Mouse (Mus musculus): ENCODE data around the gene Lgr5. TPM values are rescaled to one million over a fixed set of nuclear protein-coding genes. Genes with fewer than 3 reads are reported as not detected.

Lgr5 gene
- polyA plus RNA-seq, 1 experiment: 0.95 TPM

DNA sequence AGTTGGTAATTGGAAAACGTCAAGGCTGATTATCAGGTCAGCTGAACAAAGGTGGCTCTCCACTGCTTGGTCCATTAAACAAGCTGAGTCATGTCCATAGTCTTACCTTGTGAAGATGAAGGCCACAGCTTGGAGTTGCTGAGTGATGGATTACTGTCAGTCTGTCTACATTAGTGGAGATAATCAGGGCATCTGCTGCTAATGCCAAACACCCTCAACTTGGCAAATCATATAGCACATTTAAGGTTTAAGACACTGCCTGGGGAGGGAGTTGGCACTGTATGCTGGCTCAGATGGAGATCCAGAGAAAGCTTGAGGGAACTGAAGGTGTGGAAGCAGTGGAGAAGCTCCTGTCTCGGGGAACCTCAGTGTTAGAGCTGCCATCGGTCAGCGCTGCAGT, 150.3 kb downstream of the Lgr5 start:
- peak; percentile 90 for DNase-seq (ENCODE audit: low read depth)

DNA sequence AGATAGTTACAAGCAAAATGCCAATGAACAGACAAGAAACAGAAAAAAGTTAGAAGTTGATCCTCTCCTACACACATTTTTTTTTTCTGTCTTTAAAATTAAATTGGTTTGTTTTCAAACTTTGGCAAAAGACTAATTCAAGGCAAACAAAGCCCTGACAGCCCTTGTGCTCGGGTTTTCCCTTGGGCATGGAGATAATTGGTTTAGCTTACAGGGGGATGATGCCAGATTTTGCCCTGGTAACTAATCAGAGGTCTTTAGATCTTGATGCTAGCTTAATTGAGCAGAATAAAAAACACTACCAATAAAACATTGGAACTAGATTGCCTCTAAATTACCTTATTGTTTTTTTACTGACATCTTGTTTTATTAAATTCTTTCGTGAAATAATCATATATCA, 162.2 kb downstream of the Lgr5 start:
- DNase-seq (ENCODE audit: low read depth): no peak

DNA sequence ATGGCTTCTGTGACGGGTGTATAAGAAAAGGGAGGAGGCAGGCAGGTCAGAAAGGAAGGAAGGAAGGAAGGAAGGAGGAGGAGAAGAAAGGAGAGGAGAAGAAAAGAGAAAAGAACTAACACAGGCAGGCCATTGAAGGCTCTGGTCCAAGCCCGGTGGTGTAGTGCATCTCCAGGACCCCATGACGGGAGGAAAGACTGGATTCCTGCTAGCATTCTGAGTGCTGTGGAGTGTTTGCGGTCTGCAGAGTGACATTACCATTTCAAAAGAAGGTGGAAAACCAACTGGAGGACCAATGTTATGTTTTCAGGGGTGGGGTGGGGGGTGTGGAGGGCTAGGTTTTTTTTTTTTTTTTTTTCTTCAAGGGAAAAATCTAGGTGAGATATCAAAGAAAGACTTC, 165.6 kb downstream of the Lgr5 start:
- DNase-seq (ENCODE audit: low read depth): no peak

DNA sequence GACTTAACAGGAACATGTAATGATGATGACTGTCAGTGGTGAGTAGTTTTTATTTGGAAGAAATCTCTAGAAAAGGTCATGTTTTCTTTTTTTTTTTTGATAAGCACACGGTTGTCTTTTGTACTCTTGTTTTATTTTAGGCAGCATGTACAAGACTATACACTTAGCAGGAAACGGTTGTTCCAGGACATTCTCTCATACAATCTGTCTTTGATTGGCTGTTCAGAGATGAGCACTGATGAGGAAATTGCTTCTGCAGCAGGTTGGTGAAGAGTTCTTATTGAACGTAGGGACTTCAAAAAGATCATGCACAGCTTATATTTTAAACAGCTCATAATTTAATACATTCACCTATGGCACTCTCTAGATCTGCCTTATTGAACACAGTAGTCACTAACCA, 173.5 kb downstream of the Lgr5 start:
- DNase-seq (ENCODE audit: low read depth): no peak

DNA sequence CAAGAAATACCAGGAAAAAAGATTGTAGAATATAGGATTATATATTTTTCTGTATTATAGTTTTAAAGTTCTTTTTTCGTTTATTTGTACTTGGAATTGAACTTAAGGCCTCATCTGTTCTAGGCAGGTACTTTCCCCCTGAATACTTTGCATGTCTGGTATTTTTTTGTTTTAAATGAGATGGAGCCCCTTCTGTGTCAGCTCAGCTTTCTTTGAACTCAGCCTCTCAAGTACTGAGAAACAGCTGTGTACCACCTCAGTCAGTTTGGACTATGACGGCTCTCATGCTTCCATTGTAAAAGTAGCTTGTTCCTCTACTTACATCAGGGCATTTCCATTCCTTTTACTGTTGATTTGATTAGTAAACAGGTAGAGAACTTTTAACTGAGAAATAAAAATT, 174.1 kb downstream of the Lgr5 start:
- DNase-seq (ENCODE audit: low read depth): no peak

DNA sequence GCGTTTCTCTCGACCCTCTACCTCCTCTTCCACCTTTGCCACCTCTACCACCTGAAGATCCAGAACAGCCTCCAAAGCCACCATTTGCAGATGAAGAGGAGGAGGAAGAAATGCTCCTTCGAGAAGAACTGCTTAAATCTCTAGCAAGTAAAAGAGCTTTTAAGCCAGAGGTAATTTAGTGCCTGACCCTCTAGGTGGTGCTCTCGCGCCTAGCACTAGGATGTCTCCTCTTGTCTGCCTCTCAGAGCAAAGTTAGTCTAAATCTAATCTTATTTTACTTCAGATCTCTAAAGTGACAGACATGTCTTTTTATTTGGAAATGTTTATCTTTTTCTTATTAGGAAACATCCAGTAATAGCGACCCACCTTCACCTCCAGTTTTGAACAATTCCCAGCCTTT, 181.2 kb downstream of the Lgr5 start:
- DNase-seq (ENCODE audit: low read depth): no peak

Other genes starting within 250 kb of the Lgr5 start
- gene Tmem19, start 225.3 kb downstream of the Lgr5 start, polyA plus RNA-seq (2012; rRNA removed): 16.6 and 21.0 TPM in 2 replicates
- gene Thap2, start 203.3 kb downstream of the Lgr5 start, polyA plus RNA-seq (2012; rRNA removed): 4.3 and 5.6 TPM in 2 replicates
- 26.4 and 30.7 TPM in 2 replicates for gene Zfc3h1, start 202.8 kb downstream of the Lgr5 start, polyA plus RNA-seq (2012; rRNA removed)
- not detected in 2 replicates for gene A930009A15Rik, start 17.8 kb downstream of the Lgr5 start, polyA plus RNA-seq (2012; rRNA removed)
- 1.7 and 1.8 TPM in 2 replicates for gene Tspan8, start 229.1 kb upstream of the Lgr5 start, polyA plus RNA-seq (2012; rRNA removed)

Measured in gonadal fat pad, adult 2 months (tissue).